Mouse (Mus musculus): ENCODE measurements at regions not wholly inside any gene's neighbourhood (a gene's known extent, or its start where the extent isn't known, plus 50 kb on each side); places are given as distances from the start of the nearest gene placed in this dataset.

DNA sequence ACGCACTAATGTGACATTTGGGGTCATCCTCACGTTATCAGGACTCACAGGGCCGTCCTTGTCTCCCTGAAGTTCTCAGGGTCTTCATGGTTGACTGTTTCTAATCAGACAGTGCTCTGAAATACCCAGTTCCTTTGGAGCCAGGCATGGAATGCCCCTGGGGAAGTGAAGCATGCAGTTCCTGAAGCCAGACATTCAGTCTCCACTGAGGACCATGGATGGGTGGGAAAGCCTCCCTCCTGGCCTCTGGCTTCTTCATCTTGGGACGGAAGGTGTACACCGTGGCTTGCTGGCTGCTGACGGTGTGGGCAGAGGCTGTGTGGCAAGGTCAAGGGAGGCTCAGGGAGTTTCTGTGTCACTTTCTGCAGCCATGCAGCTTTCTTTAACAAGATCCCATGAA is 184.2 kb upstream of the Gm5148 start:
- no peak for DNase-seq

DNA sequence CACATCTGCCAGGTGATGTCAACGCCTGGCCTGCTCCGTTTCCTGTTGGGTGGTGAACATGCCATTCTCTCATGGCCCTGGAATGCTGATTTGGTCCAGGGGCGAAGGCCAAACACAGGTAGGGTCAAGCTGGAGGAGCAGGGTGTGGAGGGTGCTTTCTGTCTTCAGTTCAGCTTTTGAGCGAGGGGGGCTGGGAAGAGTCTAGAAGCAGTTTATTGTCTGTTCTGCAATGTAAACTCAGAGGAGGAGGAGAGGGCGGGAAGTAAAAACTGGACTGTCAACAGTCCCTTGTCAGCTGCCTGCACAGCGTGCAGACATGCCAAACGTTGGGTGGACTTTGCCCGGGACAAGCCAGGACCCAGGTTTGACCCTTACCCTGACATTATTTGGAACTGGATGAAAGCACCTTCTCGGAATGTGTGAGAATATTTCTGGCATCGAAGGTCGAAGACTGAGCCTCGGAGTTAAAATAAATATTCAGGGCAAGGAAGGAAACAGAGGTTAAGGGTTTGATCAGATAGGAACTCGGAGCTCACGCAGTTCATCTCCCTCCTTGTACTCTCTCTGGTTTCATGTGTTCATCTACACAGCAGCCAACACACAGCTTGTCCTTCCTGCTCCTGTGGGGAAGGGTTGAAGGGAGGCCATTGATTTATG is 183.3 kb upstream of the Gm5148 start:
- no peak for DNase-seq

DNA sequence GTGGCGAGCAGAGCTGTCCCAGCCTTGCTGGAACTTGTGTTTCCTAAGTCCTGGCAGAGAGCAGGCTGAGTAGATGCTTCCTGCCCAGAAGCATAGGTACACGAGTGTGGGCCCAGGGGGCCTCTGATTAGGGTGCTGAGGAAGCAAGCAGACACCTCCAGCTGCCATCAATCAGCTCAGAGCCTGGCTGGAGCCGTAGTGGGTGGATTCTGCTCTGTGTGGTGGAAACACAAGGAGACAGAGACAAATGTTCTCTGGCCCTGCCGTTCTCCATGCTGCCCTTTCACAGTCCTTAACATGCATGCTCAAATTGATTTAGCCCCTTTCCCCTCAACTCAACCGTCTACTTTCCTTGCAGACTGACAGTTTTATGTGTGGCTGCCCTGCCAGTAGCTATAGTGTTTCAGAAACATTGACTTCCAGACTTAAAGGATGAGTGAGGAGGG is 182.5 kb upstream of the Gm5148 start:
- no peak for DNase-seq

- no peak for DNase-seq
These were observed 179.9 kb upstream of the Gm5148 start for GRCm38 (mm10) chr3:37904188-37904587.

- DNase-seq = no peak
These were observed 179.2 kb upstream of the Gm5148 start for GRCm38 (mm10) chr3:37903482-37903881.

DNA sequence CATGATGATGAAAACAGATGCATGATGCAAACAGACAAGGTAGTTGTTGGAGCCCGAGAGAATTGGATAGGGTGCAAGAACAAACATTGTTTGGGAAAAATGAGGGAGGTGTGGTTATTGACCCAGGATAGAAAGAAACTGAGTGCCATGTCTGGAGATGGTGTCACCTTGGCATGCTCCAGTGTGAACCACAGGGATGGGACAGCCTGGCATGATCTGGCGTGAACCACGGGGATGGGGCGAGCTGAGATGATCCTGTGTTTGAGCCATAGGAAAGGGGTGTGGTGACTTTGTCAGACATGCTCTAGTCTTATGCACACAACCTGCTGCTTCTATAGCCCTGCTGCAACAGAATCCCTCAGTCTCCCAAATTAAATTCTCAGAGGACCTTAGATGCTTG is 178.7 kb upstream of the Gm5148 start:
- DNase-seq = no peak

- DNase-seq = no peak
These were observed 173.1 kb upstream of the Gm5148 start for GRCm38 (mm10) chr3:37897392-37897791.

GRCm38 (mm10) chr3:37896821-37897311 is 172.6 kb upstream of the Gm5148 start:
- DNase-seq = peak; percentile 19

DNA sequence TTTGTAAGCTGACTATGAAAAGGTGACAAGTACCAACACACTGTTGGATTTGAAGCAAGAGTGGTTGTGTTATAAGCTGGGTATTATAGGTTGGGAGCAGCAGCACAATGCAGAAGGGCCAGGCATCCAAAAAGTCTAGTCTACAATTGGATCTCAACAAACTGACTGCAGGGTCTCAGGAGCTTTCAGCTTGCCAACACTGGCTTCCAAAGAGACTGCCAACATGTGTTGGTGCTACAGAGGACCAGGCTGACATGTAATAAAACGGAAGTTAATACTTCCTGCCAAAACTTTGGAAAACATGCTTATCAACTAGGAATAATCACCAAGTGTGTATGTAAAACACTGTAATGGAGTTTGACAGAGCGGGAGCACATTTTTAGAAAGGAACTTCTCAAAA is 170.3 kb upstream of the Gm5148 start:
- DNase-seq = no peak

GRCm38 (mm10) chr3:37890202-37890601 is 165.9 kb upstream of the Gm5148 start:
- DNase-seq = no peak

GRCm38 (mm10) chr3:37888455-37888854 is 164.2 kb upstream of the Gm5148 start:
- DNase-seq = no peak

GRCm38 (mm10) chr3:37887711-37888110 is 163.4 kb upstream of the Gm5148 start:
- no peak for DNase-seq

GRCm38 (mm10) chr3:37886705-37887454 is 162.6 kb upstream of the Gm5148 start:
- no peak for DNase-seq

GRCm38 (mm10) chr3:37885776-37886175 is 161.5 kb upstream of the Gm5148 start:
- no peak for DNase-seq

- DNase-seq = no peak
These were observed 158.1 kb upstream of the Gm5148 start for GRCm38 (mm10) chr3:37882417-37882816.

- no peak for DNase-seq
These were observed 156.7 kb upstream of the Gm5148 start for GRCm38 (mm10) chr3:37881016-37881415.

DNA sequence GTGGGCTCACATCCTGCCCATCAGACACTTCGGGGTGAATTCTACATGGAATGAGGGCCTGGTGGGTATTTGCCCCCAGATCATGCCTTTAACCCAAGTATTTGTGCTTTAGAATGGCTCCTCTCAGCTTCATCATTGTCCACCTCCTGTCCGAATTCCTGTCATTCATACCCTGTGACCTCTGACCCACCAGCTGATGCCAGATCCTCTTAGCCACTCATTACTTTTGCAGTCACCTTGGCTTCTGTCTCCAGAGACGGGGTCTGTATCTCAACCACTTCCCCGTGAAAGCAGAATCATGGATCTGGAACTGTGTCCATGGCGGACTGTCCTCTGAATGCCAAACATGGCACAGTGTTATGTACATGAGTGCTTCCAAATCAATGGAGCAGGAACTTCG is 154.8 kb upstream of the Gm5148 start:
- no peak for DNase-seq

DNA sequence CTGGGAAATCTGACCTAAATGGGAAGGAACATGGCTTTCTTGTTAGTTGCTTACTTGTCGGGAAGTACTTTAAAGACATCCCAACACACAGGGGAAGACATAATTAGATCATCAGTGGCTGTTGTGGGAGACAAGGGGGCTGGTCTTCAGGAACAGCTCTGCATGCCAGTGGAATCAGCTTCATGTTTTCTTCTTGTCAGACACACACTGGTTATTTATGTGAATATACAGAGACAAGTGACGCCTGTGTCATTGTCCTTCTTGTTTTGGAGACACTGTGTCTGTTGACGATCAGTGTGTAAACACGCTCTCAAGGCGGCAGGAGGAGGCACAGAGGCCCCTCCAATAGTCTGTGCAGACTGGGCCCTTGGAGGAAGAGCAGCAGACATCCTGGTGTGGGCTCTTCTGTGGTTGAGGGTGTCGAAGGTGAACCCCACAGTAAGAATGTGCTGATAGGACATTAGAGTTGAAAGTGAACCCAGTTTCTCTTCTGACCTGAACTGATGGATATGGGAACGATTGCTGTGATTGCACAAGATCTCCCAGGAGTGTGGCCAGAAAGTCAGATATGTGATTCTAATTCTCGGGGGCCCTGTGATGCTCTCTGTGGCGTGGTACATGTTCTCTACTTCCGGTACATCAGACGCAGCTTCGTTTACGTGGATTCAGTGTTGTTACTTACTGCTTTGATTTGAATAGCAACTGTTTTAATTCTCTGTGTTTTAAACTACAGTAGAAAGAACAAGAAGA is 151.9 kb upstream of the Gm5148 start:
- no peak for DNase-seq

DNA sequence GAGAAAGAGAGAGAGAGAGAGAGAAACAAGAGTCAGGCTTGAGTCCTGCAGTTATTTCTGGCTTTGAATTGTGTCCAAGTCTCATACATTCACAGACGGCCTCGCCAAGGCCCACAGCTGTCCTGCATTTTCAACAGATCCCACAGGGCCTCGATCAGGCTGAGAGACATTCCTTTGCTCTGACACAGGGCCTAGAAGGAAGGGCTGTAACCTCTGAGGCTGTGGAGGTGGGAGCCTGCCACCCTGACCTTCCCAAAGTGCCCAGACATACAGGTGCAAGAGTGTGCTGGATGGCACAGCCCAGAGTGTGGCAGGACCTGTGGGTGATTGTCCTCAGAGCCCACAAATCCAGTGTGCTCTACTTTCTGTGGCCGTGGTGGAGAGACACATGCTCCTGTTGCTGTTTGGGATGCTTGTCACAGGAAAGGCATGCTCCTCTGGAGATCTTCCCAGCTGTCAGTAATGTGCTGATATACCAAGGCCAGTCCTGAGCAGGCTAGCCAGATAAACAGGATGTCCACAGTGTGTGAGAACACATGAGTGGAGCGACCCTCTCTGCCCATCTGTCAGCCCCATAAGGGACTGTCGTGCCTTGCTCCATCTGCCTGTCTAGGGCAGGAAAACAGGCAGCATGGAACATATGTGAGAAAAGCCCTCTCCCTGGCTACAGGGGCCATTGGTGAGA is 151.2 kb upstream of the Gm5148 start:
- peak; percentile 18 for DNase-seq

DNA sequence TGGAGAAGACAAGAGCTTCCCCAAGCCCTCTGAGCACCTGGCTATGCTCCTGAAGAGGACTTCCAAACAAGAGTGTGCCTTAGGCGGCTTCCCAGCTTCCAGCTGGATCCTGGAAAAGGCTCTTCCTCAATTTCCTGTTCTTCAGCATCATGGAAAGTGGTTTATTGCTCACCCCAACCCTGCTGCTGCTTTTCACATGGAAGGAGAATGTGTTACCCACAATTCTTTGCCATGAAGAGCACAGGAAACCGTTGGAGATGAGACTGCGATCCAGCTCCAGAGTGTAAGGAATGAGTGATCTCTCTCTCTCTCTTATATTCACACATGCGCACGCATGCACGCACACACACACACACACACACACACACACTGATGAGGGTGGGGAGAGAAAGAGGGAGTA is 150.6 kb upstream of the Gm5148 start:
- DNase-seq = no peak

GRCm38 (mm10) chr3:37874346-37874745 is 150.1 kb upstream of the Gm5148 start:
- DNase-seq = no peak

GRCm38 (mm10) chr3:37872329-37872728 is 148.0 kb upstream of the Gm5148 start:
- no peak for DNase-seq

DNA sequence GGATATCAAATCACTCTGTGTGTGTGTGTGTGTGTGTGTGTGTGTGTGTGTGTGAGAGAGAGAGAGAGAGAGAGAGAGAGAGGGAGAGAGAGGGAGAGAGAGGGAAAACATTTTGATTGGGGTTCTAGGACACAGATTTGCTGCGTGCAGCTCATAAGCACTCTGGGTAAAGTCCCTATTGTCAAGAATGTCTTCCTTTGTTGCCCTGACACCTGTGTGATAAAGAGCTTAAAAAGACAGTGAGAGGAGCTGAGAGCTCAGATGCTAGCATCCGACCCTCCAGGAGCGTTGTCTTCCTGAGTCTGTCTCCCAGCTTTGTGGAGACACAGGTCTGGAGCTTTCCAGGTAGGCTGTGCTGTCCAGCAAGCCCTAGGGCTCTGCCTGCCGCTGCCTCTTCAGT is 146.8 kb upstream of the Gm5148 start:
- DNase-seq = no peak

All from right cerebral cortex, postnatal 4 days (tissue).